Mouse (Mus musculus): ENCODE results near the gene Pold3.
"Not testable (repeated sequence)": the region's sequence is repeated elsewhere in the genome, so short reads cannot be mapped to it uniquely, and the experiment has no call there.

The Pold3 gene

DNA sequence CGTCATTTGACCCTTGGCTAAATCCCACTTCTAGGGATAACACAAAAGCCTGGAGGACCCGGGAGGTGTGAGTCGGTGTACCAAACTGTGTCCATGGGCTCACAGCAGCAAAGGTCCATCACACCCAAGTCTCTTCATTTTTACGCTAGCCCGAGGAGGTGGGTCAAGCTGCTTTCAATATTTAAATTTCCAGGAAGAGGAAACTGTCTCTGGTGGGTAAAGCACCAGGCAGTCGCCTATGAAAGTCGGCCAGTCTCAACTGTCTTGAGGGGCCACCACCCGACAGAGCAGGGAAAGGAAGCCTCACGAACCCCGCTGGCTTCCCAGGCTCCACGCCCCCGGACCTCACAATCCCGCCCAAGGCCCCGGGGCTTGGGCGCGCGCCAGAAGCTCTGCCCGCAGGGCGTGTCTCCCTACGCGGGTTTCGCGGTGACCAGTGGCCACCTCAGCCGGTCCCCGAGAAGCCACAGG lies 539 bp downstream of the Pold3 start:
- in situ Hi-C loops (cut with MboI; ENCODE audit: low pct_unique_long_range_greater_than_20kb in 1 of 2, low sequenced_read_pairs in 2 of 2, unreplicated experiment in 1 of 2), result no loop called here

DNA sequence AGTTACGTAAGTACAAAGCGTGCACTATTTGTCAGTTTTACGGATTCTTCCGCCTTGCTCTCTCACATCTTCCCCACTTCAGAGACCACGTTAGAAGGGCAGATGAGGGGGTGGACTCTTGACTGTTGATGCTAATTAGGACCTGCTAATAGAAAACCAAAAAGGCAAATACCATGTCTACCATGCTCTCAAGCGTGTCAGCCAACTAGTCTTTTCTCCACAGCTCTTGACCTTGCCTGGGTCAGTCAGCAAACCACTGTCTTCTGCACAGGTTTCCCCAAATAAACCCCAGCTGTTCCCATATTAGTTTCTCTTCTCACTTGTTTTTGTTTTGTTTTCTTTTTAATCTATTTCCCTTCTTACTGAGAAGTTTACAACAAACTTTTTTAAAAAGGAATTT lies 7.1 kb downstream of the Pold3 start:
- in situ Hi-C loops (cut with MboI; ENCODE audit: low pct_unique_long_range_greater_than_20kb in 1 of 2, low sequenced_read_pairs in 2 of 2, unreplicated experiment in 1 of 2), result no loop called here

- in situ Hi-C loops (cut with MboI; ENCODE audit: low pct_unique_long_range_greater_than_20kb in 1 of 2, low sequenced_read_pairs in 2 of 2, unreplicated experiment in 1 of 2), result no loop called here
Observed at GRCm38 (mm10) chr7:100113821-100114220, 7.5 kb downstream of the Pold3 start.

DNA sequence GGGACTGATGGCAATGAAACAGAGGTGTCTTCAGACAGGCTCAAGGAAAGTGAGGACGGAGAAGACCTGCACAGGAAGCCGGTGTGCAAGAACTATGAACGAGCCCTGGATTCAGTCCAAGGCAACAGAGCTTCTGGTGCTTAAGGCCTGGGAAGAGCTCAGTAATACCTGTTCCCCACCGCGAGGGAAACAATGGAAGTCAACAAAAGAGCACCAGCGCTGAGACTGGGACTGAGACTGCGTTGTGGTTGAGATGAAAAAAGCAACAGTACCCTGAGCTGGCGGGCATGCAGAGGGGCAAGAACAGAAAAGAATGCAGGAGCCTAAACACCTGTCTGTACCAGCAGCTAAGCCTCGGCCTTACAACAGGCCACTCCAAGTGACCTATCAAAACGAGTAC lies 9.9 kb downstream of the Pold3 start:
- in situ Hi-C loops (cut with MboI; ENCODE audit: low pct_unique_long_range_greater_than_20kb in 1 of 2, low sequenced_read_pairs in 2 of 2, unreplicated experiment in 1 of 2), result no loop called here

DNA sequence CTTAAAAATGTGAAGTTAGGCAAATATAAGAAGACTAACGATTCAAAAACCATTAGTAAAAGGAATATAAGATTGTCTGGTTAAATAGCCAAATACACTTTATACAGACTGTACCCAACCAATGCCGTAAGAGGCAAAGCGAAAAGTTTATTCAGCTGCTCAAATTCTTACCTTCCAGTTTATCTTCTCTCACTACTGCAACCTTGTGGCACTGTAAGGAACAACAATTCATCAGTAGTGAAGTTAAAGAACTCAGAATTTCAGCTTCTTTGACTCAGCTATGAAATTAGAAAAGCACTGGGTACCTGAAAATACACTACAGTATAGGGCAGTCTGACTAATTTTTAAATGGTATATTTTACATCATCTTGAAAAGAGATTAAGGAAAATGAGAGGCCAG lies 13.0 kb downstream of the Pold3 start:
- in situ Hi-C loops (cut with MboI; ENCODE audit: low pct_unique_long_range_greater_than_20kb in 1 of 2, low sequenced_read_pairs in 2 of 2, unreplicated experiment in 1 of 2), result no loop called here

DNA sequence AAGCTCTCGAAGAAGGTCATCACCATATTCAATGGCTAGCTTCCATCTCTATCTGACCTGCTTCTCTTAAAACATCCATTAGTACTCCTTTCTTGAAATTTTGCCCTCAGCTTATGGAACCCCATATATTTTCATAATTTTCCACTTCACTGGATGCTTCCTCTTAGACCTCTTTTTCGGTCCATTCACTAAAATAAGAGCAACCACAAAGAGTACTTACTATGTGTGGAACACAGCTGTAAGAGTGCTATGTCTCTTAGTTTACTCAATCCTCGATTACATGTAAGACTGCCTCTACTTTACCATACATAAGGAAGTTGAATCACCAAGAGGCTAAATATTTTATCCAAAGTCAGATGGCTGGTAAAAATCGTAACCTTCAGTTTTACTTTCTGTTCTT lies 16.7 kb downstream of the Pold3 start:
- in situ Hi-C loops (cut with MboI; ENCODE audit: low pct_unique_long_range_greater_than_20kb in 1 of 2, low sequenced_read_pairs in 2 of 2, unreplicated experiment in 1 of 2), result no loop called here

- in situ Hi-C loops (cut with MboI; ENCODE audit: low pct_unique_long_range_greater_than_20kb in 1 of 2, low sequenced_read_pairs in 2 of 2, unreplicated experiment in 1 of 2), result no loop called here
Observed at GRCm38 (mm10) chr7:100100031-100100595, 21.3 kb downstream of the Pold3 start.

DNA sequence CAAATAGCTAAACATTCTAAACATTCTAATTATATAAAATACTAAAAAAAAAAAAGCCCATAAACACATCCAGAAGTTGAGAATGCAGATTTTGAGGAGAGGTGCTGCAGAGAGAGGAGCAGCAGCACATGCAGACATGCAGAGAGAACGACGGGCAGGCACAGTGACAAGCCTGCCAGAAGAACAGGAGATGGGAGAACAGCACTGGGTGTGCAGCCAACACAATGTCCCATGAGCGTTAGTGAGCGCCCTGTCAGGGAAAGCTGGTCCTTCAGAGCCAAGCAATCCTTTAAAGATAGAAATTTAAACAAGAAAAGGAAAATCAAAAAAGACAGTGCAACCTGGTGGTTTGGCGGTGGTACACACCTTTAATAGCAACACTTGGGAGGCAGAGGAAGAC lies 34.5 kb downstream of the Pold3 start:
- in situ Hi-C loops (cut with MboI; ENCODE audit: low pct_unique_long_range_greater_than_20kb in 1 of 2, low sequenced_read_pairs in 2 of 2, unreplicated experiment in 1 of 2), result no loop called here

- in situ Hi-C loops (cut with MboI; ENCODE audit: low pct_unique_long_range_greater_than_20kb in 1 of 2, low sequenced_read_pairs in 2 of 2, unreplicated experiment in 1 of 2), result no loop called here
Observed at GRCm38 (mm10) chr7:100086159-100086755, 35.1 kb downstream of the Pold3 start.

GRCm38 (mm10) chr7:100083812-100084211 lies 37.6 kb downstream of the Pold3 start:
- in situ Hi-C loops (cut with MboI; ENCODE audit: low pct_unique_long_range_greater_than_20kb in 1 of 2, low sequenced_read_pairs in 2 of 2, unreplicated experiment in 1 of 2), result no loop called here

- in situ Hi-C loops (cut with MboI; ENCODE audit: low pct_unique_long_range_greater_than_20kb in 1 of 2, low sequenced_read_pairs in 2 of 2, unreplicated experiment in 1 of 2), result no loop called here
Observed at GRCm38 (mm10) chr7:100082836-100083235, 38.5 kb downstream of the Pold3 start.

DNA sequence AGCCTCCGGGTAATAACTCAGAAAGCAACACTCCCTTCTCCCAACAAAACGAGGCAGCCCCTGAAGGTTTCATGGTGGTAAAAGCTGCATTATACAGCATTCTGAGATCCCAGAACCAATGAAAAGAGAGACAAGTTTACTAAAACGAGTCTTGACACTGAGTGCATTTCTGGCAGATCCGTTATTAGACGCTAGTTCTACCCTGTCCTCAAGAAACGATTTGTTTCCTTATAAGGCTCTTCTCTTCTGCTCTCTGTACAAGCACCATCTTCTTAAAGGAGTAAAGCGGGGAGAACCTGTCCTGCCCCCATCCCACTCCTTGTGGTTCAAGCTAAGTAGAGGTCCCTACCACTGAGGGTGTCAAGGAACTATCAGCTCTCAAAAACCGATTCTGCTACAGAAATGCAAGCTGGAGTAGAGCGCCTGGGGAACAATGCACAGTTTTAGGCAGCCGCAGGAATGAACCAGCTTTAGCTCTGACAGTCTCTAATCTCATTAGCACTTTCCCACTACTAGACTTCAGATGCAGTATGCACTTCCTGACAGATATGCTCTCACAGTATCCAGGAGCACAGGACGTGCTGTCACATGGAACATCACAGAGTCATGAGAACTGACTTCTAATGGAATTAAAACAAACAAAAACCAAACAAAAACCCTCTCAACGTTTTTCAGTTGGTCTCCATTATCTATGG lies 41.1 kb downstream of the Pold3 start:
- in situ Hi-C loops (cut with MboI; ENCODE audit: low pct_unique_long_range_greater_than_20kb in 1 of 2, low sequenced_read_pairs in 2 of 2, unreplicated experiment in 1 of 2), result no loop called here

DNA sequence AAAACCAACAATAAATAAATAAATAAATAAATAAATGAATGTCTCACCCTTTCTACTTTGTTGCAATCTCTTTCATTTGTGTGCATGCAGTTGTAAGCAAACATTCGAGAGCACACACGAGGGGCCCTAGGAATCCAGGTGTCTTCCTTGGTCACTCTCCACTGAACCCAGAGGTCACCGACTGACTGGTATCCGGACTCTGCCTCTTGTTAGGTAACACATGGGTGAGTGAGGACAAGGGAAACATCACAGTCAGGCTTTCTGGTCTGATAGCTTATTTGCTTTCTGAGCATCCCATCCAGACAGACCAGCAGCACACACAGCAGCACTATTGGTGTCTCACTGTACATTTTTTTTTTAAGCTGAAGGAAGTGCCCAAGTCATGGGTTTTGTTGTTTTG lies 44.3 kb downstream of the Pold3 start:
- in situ Hi-C loops (cut with MboI; ENCODE audit: low pct_unique_long_range_greater_than_20kb in 1 of 2, low sequenced_read_pairs in 2 of 2, unreplicated experiment in 1 of 2), result no loop called here

DNA sequence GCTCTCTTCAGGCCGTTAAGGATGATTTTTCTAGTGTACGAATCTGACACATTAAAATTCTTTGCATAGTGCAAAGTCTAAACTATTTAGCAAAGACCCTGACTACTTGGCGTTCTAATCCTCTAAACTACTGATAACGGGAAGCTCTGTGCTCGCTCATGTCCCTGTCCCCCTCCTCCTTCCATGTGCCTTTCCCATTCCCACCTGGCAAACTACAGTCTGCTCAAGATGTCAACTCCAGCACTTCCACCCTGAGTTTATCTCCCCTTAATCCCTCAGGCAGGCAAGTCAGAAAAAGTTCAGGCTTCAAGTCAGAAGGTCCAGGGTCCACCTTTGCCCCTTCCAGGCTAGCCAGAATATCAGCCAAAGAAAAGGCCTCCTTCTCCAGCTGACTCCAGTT lies 45.1 kb downstream of the Pold3 start:
- in situ Hi-C loops (cut with MboI; ENCODE audit: low pct_unique_long_range_greater_than_20kb in 1 of 2, low sequenced_read_pairs in 2 of 2, unreplicated experiment in 1 of 2), result no loop called here

DNA sequence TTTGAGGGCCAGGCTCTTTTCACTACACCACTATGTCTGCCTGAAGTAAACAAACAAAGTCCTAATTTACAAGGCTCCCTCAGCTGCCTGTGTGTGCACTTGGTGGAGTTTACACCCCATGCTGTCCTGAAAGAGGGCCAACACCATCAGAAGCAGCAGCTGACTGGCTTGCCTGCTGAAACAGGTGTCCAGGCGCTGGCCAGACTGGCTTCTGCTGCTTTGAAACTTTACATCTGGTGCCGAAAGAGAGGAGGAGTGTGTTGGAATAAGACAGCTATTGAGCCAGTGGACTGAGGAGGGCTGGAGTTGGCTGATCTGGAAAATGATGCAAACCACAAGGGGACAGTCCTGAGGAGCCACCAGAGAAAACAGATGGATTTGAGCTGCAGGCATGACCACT lies 47.4 kb downstream of the Pold3 start:
- in situ Hi-C loops (cut with MboI; ENCODE audit: low pct_unique_long_range_greater_than_20kb in 1 of 2, low sequenced_read_pairs in 2 of 2, unreplicated experiment in 1 of 2), result no loop called here

- in situ Hi-C loops (cut with MboI; ENCODE audit: low pct_unique_long_range_greater_than_20kb in 1 of 2, low sequenced_read_pairs in 2 of 2, unreplicated experiment in 1 of 2), result not testable (repeated sequence)
Observed at GRCm38 (mm10) chr7:100052991-100053390, 68.4 kb downstream of the Pold3 start.

GRCm38 (mm10) chr7:100051904-100052303 lies 69.5 kb downstream of the Pold3 start:
- in situ Hi-C loops (cut with MboI; ENCODE audit: low pct_unique_long_range_greater_than_20kb in 1 of 2, low sequenced_read_pairs in 2 of 2, unreplicated experiment in 1 of 2), result no loop called here

DNA sequence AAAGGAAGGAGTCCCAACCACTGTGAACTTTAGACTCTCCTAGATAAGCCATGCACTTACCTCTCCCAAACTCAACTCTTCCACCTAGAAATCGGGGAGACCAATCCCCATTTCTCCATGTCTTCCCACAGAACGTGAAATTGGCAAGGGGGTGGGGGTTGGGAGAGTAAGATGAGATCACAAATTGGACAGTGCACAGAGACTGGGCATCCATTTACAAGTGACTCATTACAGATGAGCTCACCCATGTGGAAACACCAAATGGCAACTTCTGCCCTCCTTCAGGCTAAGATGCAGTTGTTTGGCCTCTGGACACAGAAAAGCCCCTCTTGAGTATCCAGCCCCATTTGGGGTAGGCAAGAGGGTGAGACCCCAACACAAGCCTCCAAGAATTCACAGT lies 74.9 kb downstream of the Pold3 start:
- in situ Hi-C loops (cut with MboI; ENCODE audit: low pct_unique_long_range_greater_than_20kb in 1 of 2, low sequenced_read_pairs in 2 of 2, unreplicated experiment in 1 of 2), result no loop called here

DNA sequence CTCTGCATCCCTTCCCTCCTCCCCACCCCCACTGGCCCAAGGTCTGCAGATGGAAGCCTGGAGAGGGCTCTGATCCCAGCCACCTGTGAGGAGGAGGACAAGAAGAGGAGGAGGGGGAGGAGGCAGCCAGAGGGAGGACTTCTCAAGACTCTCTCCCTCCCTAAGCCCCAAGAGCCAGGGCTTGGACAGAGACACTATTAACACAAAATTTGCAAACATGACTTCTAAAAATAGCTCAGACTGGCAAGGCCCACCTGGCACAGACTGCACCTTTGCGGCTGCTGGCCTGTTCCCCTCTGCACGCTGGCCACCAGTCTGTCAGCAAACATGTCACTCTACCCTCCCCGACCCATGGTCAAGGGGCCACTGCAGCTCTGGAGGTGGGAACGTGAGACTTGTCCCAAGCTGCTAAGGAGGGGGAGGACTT lies 77.7 kb downstream of the Pold3 start:
- in situ Hi-C loops (cut with MboI; ENCODE audit: low pct_unique_long_range_greater_than_20kb in 1 of 2, low sequenced_read_pairs in 2 of 2, unreplicated experiment in 1 of 2), result no loop called here

DNA sequence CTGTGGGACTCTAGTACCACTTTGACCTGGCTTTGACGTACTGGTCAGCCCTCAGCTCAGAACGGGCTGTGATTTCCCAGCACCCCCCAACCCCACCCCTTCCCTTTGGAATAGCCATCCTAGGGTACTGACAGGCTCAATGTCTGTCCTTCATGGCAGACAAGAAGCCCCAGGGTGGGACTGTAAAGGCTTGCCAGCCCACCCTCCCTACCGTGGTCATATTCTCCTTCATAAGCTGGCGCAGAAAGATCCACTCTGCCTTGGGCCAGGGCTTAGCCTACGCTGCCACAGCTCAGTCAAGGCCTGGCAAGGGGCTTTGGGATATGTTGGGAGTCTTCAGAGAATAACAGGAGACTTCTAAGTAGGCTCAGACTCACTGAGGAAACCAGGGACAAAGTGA lies 78.3 kb downstream of the Pold3 start:
- in situ Hi-C loops (cut with MboI; ENCODE audit: low pct_unique_long_range_greater_than_20kb in 1 of 2, low sequenced_read_pairs in 2 of 2, unreplicated experiment in 1 of 2), result no loop called here

All from mouse embryonic stem cell (cell line).